Mouse (Mus musculus) bone marrow, adult 2 months (tissue): ENCODE results near the gene Cib3.

ENCODE experiments used
- CTCF ChIP-seq: fragments of 200-500 bp; IDR thresholded peaks from 2 replicates; pipeline ENCODE4 v1.5.1; 2011; ENCODE audit warnings: low read length, control low read depth; ENCODE audit not compliant: control insufficient read depth, insufficient read depth
- POLR2A ChIP-seq: fragments of 200-500 bp; IDR thresholded peaks from 2 replicates; pipeline ENCODE4 v1.6.1; 2011; ENCODE audit warnings: low read depth, mild to moderate bottlenecking, control low read depth, low read length, borderline replicate concordance; ENCODE audit not compliant: control insufficient read depth

- TF ChIP-seq POLR2A (peak; percentile 73; the same call in 1 of the 2 replicates), CTCF (no peak)
Observed at GRCm38 (mm10) chr8:72219541-72220363, 7.1 kb upstream of the Cib3 start, which contains the start of gene Fam32a.
